Mouse (Mus musculus) heart, postnatal 0 days (tissue): Measurements from ENCODE around the gene Eef1akmt3. TPM values are rescaled to one million over a fixed set of nuclear protein-coding genes. Genes with fewer than 3 reads are reported as not detected.

ENCODE experiments used
- ATAC-seq: fragments of 200-750 bp; cut with Nextera tagmentation; 2 replicates; pipeline ENCODE4 v1.8.0; 2017; ENCODE audit warnings: low read depth, moderate number of reproducible peaks, moderate library complexity; ENCODE audit not compliant: insufficient read depth
- DNase-seq: peaks from one replicate; pipeline ENCODE4 v3.0.0-alpha.2; 2016; ENCODE audit warnings: low spot score
- H3K27ac ChIP-seq: fragments of 300-500 bp; sonication (generic); 2 replicates; pipeline ENCODE4 v1.5.1; 2014; ENCODE audit warnings: low read depth, mild to moderate bottlenecking
- H3K27me3 ChIP-seq: fragments of 300-500 bp; sonication (generic); 2 replicates; pipeline ENCODE4 v1.6.1; 2014; ENCODE audit warnings: low read length, mixed read lengths; ENCODE audit not compliant: control insufficient read depth, insufficient read depth
- H3K36me3 ChIP-seq: fragments of 300-500 bp; sonication (generic); replicated peaks from 2 replicates; pipeline ENCODE4 v1.6.1; 2014; ENCODE audit warnings: low read length, mixed read lengths; ENCODE audit not compliant: control insufficient read depth, insufficient read depth
- H3K4me1 ChIP-seq: fragments of 300-500 bp; sonication (generic); 2 replicates; pipeline ENCODE4 v1.6.1; 2014; ENCODE audit warnings: antibody characterized with exemption; ENCODE audit not compliant: control insufficient read depth, insufficient read depth
- H3K4me2 ChIP-seq: fragments of 300-500 bp; sonication (generic); 2 replicates; pipeline ENCODE4 v1.6.1; 2014; ENCODE audit warnings: low read depth, mild to moderate bottlenecking, low read length, moderate library complexity
- H3K4me3 ChIP-seq: fragments of 300-500 bp; sonication (generic); 2 replicates; pipeline ENCODE4 v1.5.1; 2014; ENCODE audit warnings: low read depth, low read length
- H3K9ac ChIP-seq: fragments of 300-500 bp; sonication (generic); replicated peaks from 2 replicates; pipeline ENCODE4 v1.6.1; 2014; ENCODE audit warnings: low read depth, low read length, mixed read lengths
- H3K9me3 ChIP-seq: fragments of 300-500 bp; sonication (generic); replicated peaks from 2 replicates; pipeline ENCODE4 v1.6.1; 2016; ENCODE audit warnings: low read length; ENCODE audit not compliant: control insufficient read depth
- CTCF ChIP-seq: IDR thresholded peaks from 2 replicates; pipeline ENCODE4 v1.5.1; 2016; ENCODE audit warnings: antibody characterized with exemption, control low read depth, low read depth
- EP300 ChIP-seq: IDR thresholded peaks from 2 replicates; pipeline ENCODE4 v1.6.1; 2016; ENCODE audit warnings: antibody characterized with exemption, low read depth
- WGBS: fragments of 180-500 bp; shearing (Covaris S2); extraction: QIAGEN DNeasy Blood & Tissue Kit; methylation state at CpG from one replicate; pipeline ENCODE4 v1.1.7; 2014; 5-methylcytosine and 5-hydroxymethylcytosine counted together
- polyA plus RNA-seq: library from polyadenylated mRNA; unstranded; fragments of >200 nt; fragmentation: Nextera tagmentation; extraction: Ambion mirVana; gene quantifications from 2 replicates; pipeline ENCODE4 v1.2.1, GENCODE M21; 2015
- total RNA-seq: library from RNA; depleted of rRNA; stranded (reverse); fragments of >200 nt; gene quantifications from 2 replicates; pipeline ENCODE4 v1.2.3, GENCODE M21; 2014; ENCODE audit warnings: low replicate concordance

The Eef1akmt3 gene
- total and polyA plus RNA-seq, 2 experiments from 2014 or later = 0.18 TPM; not detected in 1

DNA sequence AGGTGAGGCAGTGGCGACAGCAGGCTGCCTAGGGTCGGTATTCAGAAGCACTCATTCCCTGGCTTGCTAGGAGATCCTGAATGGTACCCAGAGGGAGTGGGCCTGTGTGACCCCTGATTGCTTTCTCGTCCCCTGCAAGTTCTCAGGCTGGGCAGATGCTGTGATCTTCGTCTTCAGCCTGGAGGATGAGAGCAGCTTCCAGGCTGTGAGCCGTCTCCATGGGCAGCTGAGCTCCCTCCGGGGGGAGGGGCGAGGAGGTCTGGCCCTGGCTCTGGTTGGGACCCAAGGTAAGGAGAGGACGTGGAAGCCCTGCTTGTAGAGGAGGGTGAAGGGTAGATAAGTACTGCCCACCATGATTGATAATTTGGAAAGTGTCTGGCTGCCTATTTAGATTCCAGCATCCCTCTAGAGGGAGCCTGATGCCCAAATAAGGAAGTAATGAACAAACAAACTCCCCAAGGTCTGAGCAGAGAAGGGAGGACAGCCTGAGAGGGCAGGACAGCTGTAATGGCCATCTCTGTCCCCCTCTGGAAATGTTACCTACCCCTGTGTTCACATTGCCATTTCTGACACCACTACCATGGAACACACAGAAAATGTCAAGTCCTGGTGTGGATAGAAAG is 42.1 kb upstream of the Eef1akmt3 start:
- H3K4me2 ChIP-seq = no peak overlapping the region
- no peak overlapping the region for H3K9ac ChIP-seq
- no peaks in the 10 kb centered on the region for H3K9me3 ChIP-seq
- no peak for ATAC-seq
- 32% methylated on average over 8 of the region's 8 CpGs for WGBS
- H3K4me3 ChIP-seq = no peak overlapping the region
- no peaks in the 10 kb centered on the region for H3K36me3 ChIP-seq
- H3K4me1 ChIP-seq = no peaks in the 10 kb centered on the region
- H3K27ac ChIP-seq = no peak overlapping the region
- TF ChIP-seq CTCF = no peak
- no peak for DNase-seq
- peaks cover 73% of the 10 kb centered on the region for H3K27me3 ChIP-seq

DNA sequence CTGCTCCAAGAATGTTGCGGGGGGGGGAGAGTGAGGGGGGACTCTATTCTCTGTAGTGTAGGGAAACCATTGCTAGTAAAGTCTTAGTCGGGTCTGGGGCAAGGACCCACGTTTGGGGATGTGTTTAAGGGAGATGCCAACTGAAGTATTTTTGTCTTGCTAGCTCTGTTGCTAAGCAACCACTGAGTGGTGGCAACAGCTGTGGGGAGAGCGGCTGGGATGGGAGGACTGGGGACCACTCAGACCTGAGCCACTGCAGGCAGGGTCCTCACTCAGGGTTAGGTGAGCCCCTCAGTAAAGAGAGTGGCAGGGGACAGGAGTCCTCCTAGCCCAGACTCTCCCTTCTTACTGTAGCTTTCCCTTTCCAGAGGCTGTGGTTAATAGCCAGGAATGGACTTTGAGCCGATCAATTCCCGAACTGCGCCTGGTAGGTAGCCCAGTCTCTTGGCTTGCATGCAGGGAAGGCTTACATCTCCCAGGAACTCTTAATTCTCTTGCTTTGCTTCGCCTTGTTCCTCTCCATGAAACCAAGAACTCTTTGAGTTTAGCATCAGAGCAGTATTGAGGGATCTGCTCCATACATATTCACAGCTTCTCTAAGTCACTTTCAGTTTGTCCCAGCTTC is 40.8 kb upstream of the Eef1akmt3 start:
- Histone ChIP-seq H3K36me3 (no peaks in the 10 kb centered on the region), H3K27ac (no peak overlapping the region), H3K27me3 (peaks cover 76% of the 10 kb centered on the region), H3K4me2 (peak overlapping the region; percentile 57; the same call in 1 of the 2 replicates), H3K9ac (no peak overlapping the region), H3K4me3 (no peak overlapping the region; the same call in 1 of the 2 replicates), H3K4me1 (no peaks in the 10 kb centered on the region), H3K9me3 (no peaks in the 10 kb centered on the region)
- 31% methylated on average over 8 of the region's 8 CpGs for WGBS
- no peak for ATAC-seq
- TF ChIP-seq EP300 (no peak), CTCF (no peak)
- DNase-seq = no peak

GRCm38 (mm10) chr10:127080901-127081780 is 39.8 kb upstream of the Eef1akmt3 start:
- 5% methylated on average over 47 of the region's 48 CpGs for WGBS
- no peak for DNase-seq
- ATAC-seq = no peak

GRCm38 (mm10) chr10:127079665-127080391 is 38.5 kb upstream of the Eef1akmt3 start:
- 7% methylated on average over 46 of the region's 70 CpGs for WGBS
- ATAC-seq (no peak), DNase-seq (no peak)
- Histone ChIP-seq H3K4me2 (peak overlapping the region; percentile 65), H3K4me3 (peak overlapping the region; percentile 45), H3K9ac (0 out of 2 replicates have a peak overlapping the region, but pooled peaks have one; percentile 25), H3K36me3 (no peaks in the 10 kb centered on the region), H3K27me3 (peaks cover 89% of the 10 kb centered on the region), H3K27ac (no peak overlapping the region), H3K4me1 (no peaks in the 10 kb centered on the region), H3K9me3 (no peaks in the 10 kb centered on the region)
- TF ChIP-seq EP300 (no peak), CTCF (no peak)

More at GRCm38 (mm10) chr10:127080901-127081780, 39.8 kb upstream of the Eef1akmt3 start:
- Histone ChIP-seq H3K9ac (no peak overlapping the region), H3K27me3 (peaks cover 83% of the 10 kb centered on the region), H3K4me3 (peak overlapping the region; percentile 45), H3K27ac (no peak overlapping the region), H3K9me3 (no peaks in the 10 kb centered on the region), H3K4me1 (no peaks in the 10 kb centered on the region), H3K36me3 (no peaks in the 10 kb centered on the region), H3K4me2 (peak overlapping the region; percentile 57)
- TF ChIP-seq EP300 = no peak
- TF ChIP-seq CTCF = no peak
